Mouse (Mus musculus): ENCODE measurements at regions not wholly inside any gene's neighbourhood (a gene's known extent, or its start where the extent isn't known, plus 50 kb on each side); places are given as distances from the start of the nearest gene placed in this dataset.

DNA sequence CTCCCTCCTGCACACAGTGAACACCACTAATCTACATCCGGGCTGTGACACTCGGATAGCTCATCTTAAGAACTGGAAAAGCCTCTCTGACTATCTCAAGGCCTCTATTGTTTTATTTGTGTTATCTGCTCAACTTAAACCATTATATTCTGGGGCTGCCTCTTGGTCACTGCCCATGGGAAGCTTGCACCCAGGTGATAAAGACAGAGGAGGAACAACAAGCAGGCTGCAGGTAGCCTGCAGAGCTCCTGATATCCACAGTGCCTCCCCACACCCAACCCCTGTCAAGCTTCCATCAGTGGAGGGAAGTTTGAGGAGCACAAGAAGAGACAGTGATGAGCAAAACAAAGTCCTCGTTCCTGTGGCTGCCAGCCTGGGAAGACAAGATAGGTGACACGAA is 467.0 kb upstream of the Smim15 start:
- TF ChIP-seq CTCF (conservative IDR thresholded peaks at IDR 0.05; ENCODE audit: low read length) (no peak), NANOG (IDR thresholded peaks at IDR 0.05; ENCODE audit: borderline replicate concordance, low read length) (no peak)

Measured in E14TG2a.4 (cell line).